Mouse (Mus musculus) CH12.LX (cell line): ENCODE measurements around the gene Atp8b4.

Source experiments
- POLR2A ChIP-seq: IDR thresholded peaks from 2 replicates; pipeline ENCODE4 v1.6.1; 2011; ENCODE audit warnings: low read depth, mild to moderate bottlenecking, improper control_type of control experiment, low read length
- RCOR1 ChIP-seq: conservative IDR thresholded peaks from 2 replicates; pipeline ENCODE4 v1.6.1; 2012; ENCODE audit warnings: low read depth, mild to moderate bottlenecking, inconsistent platforms, low read length, improper control_type of control experiment

DNA sequence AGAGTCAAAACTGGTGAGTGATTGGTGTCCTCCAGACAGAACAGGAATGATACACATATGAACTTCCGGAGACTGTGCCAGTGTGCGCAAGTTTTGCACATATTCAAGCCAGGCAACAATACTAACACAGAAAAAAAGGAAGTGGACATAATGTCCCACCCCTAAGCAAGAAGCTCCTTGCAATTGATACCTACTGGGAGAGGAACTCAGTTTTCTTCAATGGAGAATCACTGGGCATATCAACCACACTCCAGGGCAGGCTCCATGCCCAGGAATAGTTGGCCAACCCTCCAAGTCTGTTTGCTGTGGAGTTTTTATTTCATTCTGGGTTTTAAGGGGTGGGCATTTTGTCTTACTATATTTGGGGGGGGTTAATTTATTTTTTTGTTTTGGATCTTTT is 145.2 kb downstream of the Atp8b4 start:
- no peak for TF ChIP-seq RCOR1
- TF ChIP-seq POLR2A = no peak
